ENCODE assay signal across 23 mouse cellular contexts in genomic region chr2:150982051-150982450, GRCm38 (mm10).
"Had no signal": no experiment of that assay in that cellular context is flagged by ENCODE, and none has a peak within 500 bp of the region (broad histone marks: within the 10 kb centered on the region; RNA-seq: fewer than 3 reads in every experiment).

No protein-coding gene starts in this region.

- ATAC-seq: hindbrain, embryonic 16.5 days; inflammation-experienced regulatory T-cells, adult 6 months; intestine, embryonic 15.5 days; intestine, postnatal 0 days had no signal

- DNase-seq: gastrocnemius, postnatal 14 days; gastrocnemius, postnatal 36 days; heart, adult 2 months; heart, postnatal 14 days; heart, postnatal 36 days; kidney, adult 18-20 months; kidney, adult 8-10 months; kidney, postnatal 10 days; kidney, postnatal 25 days; kidney, postnatal 4 days had no signal

- H3K9ac ChIP-seq: heart, embryonic 13.5 days; heart, embryonic 15.5 days; hindbrain, embryonic 12.5 days; hindbrain, embryonic 14.5 days; intestine, embryonic 15.5 days; limb, embryonic 13.5 days; limb, embryonic 15.5 days had no signal

- H3K4me1 ChIP-seq: hindbrain, embryonic 12.5 days; intestine, embryonic 15.5 days; limb, embryonic 13.5 days; limb, embryonic 15.5 days had no signal

- H3K36me3 ChIP-seq: heart, embryonic 15.5 days; hindbrain, embryonic 12.5 days; intestine, embryonic 15.5 days; limb, embryonic 15.5 days had no signal

- H3K27me3 ChIP-seq: heart, embryonic 13.5 days; heart, embryonic 15.5 days; hindbrain, embryonic 12.5 days; intestine, embryonic 15.5 days; limb, embryonic 13.5 days; limb, embryonic 15.5 days had no signal

- H3K9me3 ChIP-seq: heart, embryonic 13.5 days; heart, embryonic 15.5 days; hindbrain, embryonic 12.5 days; intestine, embryonic 15.5 days; limb, embryonic 13.5 days; limb, embryonic 15.5 days had no signal

- H3K4me2 ChIP-seq: heart, embryonic 11.5 days; heart, embryonic 13.5 days; heart, embryonic 15.5 days; hindbrain, embryonic 12.5 days; hindbrain, embryonic 14.5 days; intestine, embryonic 15.5 days; limb, embryonic 13.5 days; limb, embryonic 15.5 days had no signal

- H3K4me3 ChIP-seq: heart, adult 2 months; heart, embryonic 13.5 days; heart, embryonic 15.5 days; hindbrain, embryonic 12.5 days; intestine, embryonic 15.5 days; layer of hippocampus, adult 2 months; left cerebral cortex, adult 2 months; limb, embryonic 13.5 days; limb, embryonic 15.5 days had no signal

- H3K27ac ChIP-seq: heart, adult 2 months; heart, embryonic 13.5 days; heart, embryonic 15.5 days; hindbrain, embryonic 12.5 days; hindbrain, embryonic 14.5 days; intestine, embryonic 15.5 days; layer of hippocampus, adult 2 months; left cerebral cortex, adult 2 months; limb, embryonic 13.5 days; limb, embryonic 15.5 days had no signal
